Mouse (Mus musculus): ENCODE measurements around the gene Rpl21. TPM values are rescaled to one million over a fixed set of nuclear protein-coding genes. Genes with fewer than 3 reads are reported as not detected.

Gene Rpl21
- polyA plus RNA-seq, 1 experiment = 98.3 TPM

DNA sequence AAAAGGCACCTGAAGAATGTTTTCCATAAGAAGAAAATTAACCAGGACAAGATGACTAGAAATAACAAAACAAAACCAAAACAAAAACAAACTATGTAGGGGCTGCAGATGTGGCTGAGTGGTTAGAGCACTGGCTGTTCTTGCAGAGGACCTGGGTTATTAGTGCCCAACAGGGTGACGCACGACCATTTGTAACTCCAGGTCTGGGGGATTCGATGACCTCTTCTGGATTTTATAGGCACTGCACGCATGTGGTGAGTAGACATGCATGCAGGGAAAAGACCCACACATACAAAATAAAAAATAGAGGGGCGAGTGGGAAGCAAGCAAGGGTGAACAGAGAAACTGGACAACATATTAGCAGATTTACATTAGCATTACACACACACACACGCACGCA, 50.4 kb downstream of the Rpl21 start:
- H3K4me3 ChIP-seq (ENCODE audit: insufficient read depth, low read depth, low read length) = no peak overlapping the region
- H3K27me3 ChIP-seq (replicated peaks; ENCODE audit: control insufficient read depth, insufficient read depth, low read length) = no peaks in the 10 kb centered on the region
- H3K36me3 ChIP-seq (ENCODE audit: control insufficient read depth, insufficient read depth, low read length) = no peaks in the 10 kb centered on the region
- no peak for DNase-seq
- 78% methylated on average over 7 of the region's 7 CpGs for WGBS
- 0 out of 2 replicates have a peak, but pooled peaks have one; percentile 4 for TF ChIP-seq CTCF (conservative IDR thresholded peaks at IDR 0.05; ENCODE audit: insufficient read depth, insufficient read length, low read depth, low read length)
- TF ChIP-seq POLR2A (IDR thresholded peaks at IDR 0.05; ENCODE audit: low read depth, low read length) = no peak
- no peaks in the 10 kb centered on the region for H3K4me1 ChIP-seq (ENCODE audit: control insufficient read depth, insufficient read depth, low read length)
- no peak overlapping the region for H3K27ac ChIP-seq (ENCODE audit: insufficient read depth, low read depth, low read length)

DNA sequence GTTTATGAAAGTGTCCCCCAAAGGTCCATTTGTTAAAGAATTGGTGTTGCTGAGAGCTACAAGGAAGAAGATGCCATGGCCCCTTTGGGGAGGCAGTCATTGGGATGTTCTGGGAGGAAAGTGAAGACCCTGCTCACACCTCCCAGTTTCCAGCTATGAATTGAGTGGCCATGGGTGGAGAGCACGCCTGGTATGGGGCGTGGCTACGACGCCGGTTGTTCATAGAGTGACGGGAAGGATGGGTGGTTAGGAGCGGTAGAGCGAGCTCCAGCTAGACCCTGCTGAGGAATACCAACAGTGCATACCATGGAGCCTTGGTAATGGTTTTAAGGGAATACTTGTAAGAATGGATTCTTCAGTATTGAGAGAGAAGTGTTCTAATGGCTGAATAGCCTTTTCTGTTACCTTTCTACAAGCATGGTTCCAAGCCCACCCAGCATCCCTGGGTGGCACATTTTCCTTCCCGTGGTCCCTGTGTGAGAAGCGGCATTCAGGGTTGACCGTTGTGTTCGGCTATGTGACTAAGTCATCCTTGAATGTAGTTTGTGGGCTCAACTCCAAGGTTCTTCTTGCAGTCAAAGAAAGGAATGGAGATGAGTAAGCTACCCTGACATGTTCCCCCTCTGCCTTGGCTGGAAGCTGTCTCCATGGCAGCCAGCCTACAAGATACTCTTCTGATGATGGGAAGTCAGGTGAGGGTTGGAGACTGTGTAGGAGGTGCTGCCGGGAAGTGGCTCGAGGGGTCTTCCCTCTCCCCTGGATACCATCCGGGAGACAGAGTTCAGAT, 51.0 kb downstream of the Rpl21 start:
- Histone ChIP-seq H3K27me3 (replicated peaks; ENCODE audit: control insufficient read depth, insufficient read depth, low read length) (no peaks in the 10 kb centered on the region), H3K27ac (ENCODE audit: insufficient read depth, low read depth, low read length) (no peak overlapping the region), H3K4me3 (ENCODE audit: insufficient read depth, low read depth, low read length) (no peak overlapping the region), H3K4me1 (ENCODE audit: control insufficient read depth, insufficient read depth, low read length) (no peaks in the 10 kb centered on the region), H3K36me3 (ENCODE audit: control insufficient read depth, insufficient read depth, low read length) (no peaks in the 10 kb centered on the region)
- no peak for TF ChIP-seq CTCF (conservative IDR thresholded peaks at IDR 0.05; ENCODE audit: insufficient read depth, insufficient read length, low read depth, low read length)
- no peak for TF ChIP-seq POLR2A (IDR thresholded peaks at IDR 0.05; ENCODE audit: low read depth, low read length)
- DNase-seq = no peak
- WGBS = 84% methylated on average over 15 of the region's 15 CpGs

Other genes with a start within 250 kb of the Rpl21 start
- gene Gpr12, start 247.7 kb upstream of the Rpl21 start, polyA plus RNA-seq (2012; rRNA removed) = 1.5 and 1.7 TPM in 2 replicates
- 15.8 and 18.9 TPM in 2 replicates for gene Usp12, start 37.9 kb upstream of the Rpl21 start, polyA plus RNA-seq (2012; rRNA removed)
- gene Rasl11a, start 12.2 kb downstream of the Rpl21 start, polyA plus RNA-seq (2012; rRNA removed) = 17.4 and 20.2 TPM in 2 replicates
- 52.3 and 68.0 TPM in 2 replicates for gene Gtf3a, start 115.8 kb downstream of the Rpl21 start, polyA plus RNA-seq (2012; rRNA removed)
- 23.2 and 27.7 TPM in 2 replicates for gene Mtif3, start 130.9 kb downstream of the Rpl21 start, polyA plus RNA-seq (2012; rRNA removed)
- gene Lnx2, start 243.7 kb downstream of the Rpl21 start, polyA plus RNA-seq (2012; rRNA removed) = 24.1 TPM in 2 replicates
- gene Polr1d, start 244.2 kb downstream of the Rpl21 start, polyA plus RNA-seq (2012; rRNA removed) = 44.8 and 55.9 TPM in 2 replicates

Data from kidney, adult 2 months (tissue).